Mouse (Mus musculus) MEL (cell line): ENCODE results near the gene Il6ra. TPM values are rescaled to one million over a fixed set of nuclear protein-coding genes. Genes with fewer than 3 reads are reported as not detected.

Experiments
- DNase-seq: peaks from one replicate; pipeline ENCODE4 v3.0.0; 2011; ENCODE audit warnings: low read depth, low spot score
- H3K27ac ChIP-seq: 2 replicates; pipeline ENCODE4 v1.5.1; 2012; ENCODE audit warnings: low read depth, mild to moderate bottlenecking, control low read depth, low read length, moderate library complexity; ENCODE audit not compliant: control insufficient read depth
- H3K27me3 ChIP-seq, 2 experiments: fragments of 150-350 bp in 1 of 2; sonication (generic) in 1 of 2; 2 replicates each; pipeline ENCODE4 v1.6.1; 2012; ENCODE audit warnings: low read length in 2 of 2, mild to moderate bottlenecking in 2 of 2, improper control_type of control experiment in 1 of 2, moderate library complexity in 1 of 2; ENCODE audit not compliant: insufficient read depth in 2 of 2, control insufficient read depth in 1 of 2
- H3K36me3 ChIP-seq, 2 experiments: 2 replicates each; pipeline ENCODE4 v1.6.1; 2012 to 2014; ENCODE audit warnings: low read length in 2 of 2, improper control_type of control experiment in 1 of 2, inconsistent platforms in 1 of 2, mild to moderate bottlenecking in 1 of 2; ENCODE audit not compliant: insufficient read depth in 2 of 2, control insufficient read depth in 1 of 2
- H3K4me1 ChIP-seq, 2 experiments: fragments of 150-350 bp in 1 of 2; sonication (generic) in 1 of 2; 2 replicates each; pipeline ENCODE4 v1.6.1; 2012; ENCODE audit warnings: low read length in 2 of 2, improper control_type of control experiment in 1 of 2, mild to moderate bottlenecking in 1 of 2; ENCODE audit not compliant: insufficient read depth in 2 of 2, control insufficient read depth in 1 of 2
- H3K4me3 ChIP-seq, 2 experiments: fragments of 150-350 bp in 1 of 2; sonication (generic) in 1 of 2; 2 replicates each; pipeline ENCODE4 v1.5.1; 2012; ENCODE audit warnings: low read depth in 2 of 2, low read length in 2 of 2, mild to moderate bottlenecking in 2 of 2, moderate library complexity in 2 of 2, control low read depth in 1 of 2, improper control_type of control experiment in 1 of 2; ENCODE audit not compliant: control insufficient read depth in 1 of 2, insufficient read depth in 1 of 2
- H3K79me2 ChIP-seq: 2 replicates; pipeline ENCODE4 v1.6.1; 2012; ENCODE audit warnings: mild to moderate bottlenecking, low read length, moderate library complexity; ENCODE audit not compliant: control insufficient read depth, poor library complexity, insufficient read depth
- H3K9ac ChIP-seq: 2 replicates; pipeline ENCODE4 v1.6.1; 2012; ENCODE audit warnings: low read depth, mild to moderate bottlenecking, control low read depth, low read length, moderate library complexity; ENCODE audit not compliant: control insufficient read depth, poor library complexity, severe bottlenecking
- H3K9me3 ChIP-seq: fragments of 150-350 bp; sonication (generic); replicated peaks from 2 replicates; pipeline ENCODE4 v1.6.1; 2012; ENCODE audit warnings: mild to moderate bottlenecking, low read length, improper control_type of control experiment, moderate library complexity; ENCODE audit not compliant: insufficient read depth
- CHD1 ChIP-seq: IDR thresholded peaks from 2 replicates; pipeline ENCODE4 v1.6.1; 2012; ENCODE audit warnings: low read depth, mild to moderate bottlenecking, inconsistent platforms, low read length, improper control_type of control experiment
- CHD2 ChIP-seq: IDR thresholded peaks from 2 replicates; pipeline ENCODE4 v1.6.1; 2011; ENCODE audit warnings: low read length, improper control_type of control experiment
- CTCF ChIP-seq, 3 experiments: IDR thresholded peaks in 2 of 3; conservative IDR thresholded peaks in 1 of 3; 2 replicates each; pipeline ENCODE4 v1.5.1; 2011 to 2012; ENCODE audit warnings: low read length in 3 of 3, low read depth in 2 of 3, mild to moderate bottlenecking in 2 of 3, improper control_type of control experiment in 1 of 3, inconsistent platforms in 1 of 3, mixed read lengths in 1 of 3, moderate library complexity in 1 of 3; ENCODE audit not compliant: control insufficient read depth in 1 of 3, insufficient read depth in 1 of 3, poor library complexity in 1 of 3, severe bottlenecking in 1 of 3
- EP300 ChIP-seq, 2 experiments: IDR thresholded peaks; 2 replicates each; pipeline ENCODE4 v1.6.1; 2011; ENCODE audit warnings: improper control_type of control experiment in 2 of 2, low read length in 2 of 2, low read depth in 1 of 2, mild to moderate bottlenecking in 1 of 2
- ETS1 ChIP-seq: IDR thresholded peaks from 2 replicates; pipeline ENCODE4 v1.6.1; 2012; ENCODE audit warnings: low read depth, mild to moderate bottlenecking, inconsistent platforms, low read length, improper control_type of control experiment, moderate library complexity
- GABPA ChIP-seq: IDR thresholded peaks from 2 replicates; pipeline ENCODE4 v1.6.1; 2012; ENCODE audit warnings: low read depth, mild to moderate bottlenecking, inconsistent platforms, low read length, improper control_type of control experiment, moderate library complexity
- GATA1 ChIP-seq: IDR thresholded peaks from 2 replicates; pipeline ENCODE4 v1.6.1; 2011; ENCODE audit warnings: low read depth, low read length, improper control_type of control experiment
- HCFC1 ChIP-seq: IDR thresholded peaks from 2 replicates; pipeline ENCODE4 v1.6.1; 2012; ENCODE audit warnings: low read depth, mild to moderate bottlenecking, inconsistent platforms, low read length, improper control_type of control experiment, moderate library complexity
- MAX ChIP-seq: IDR thresholded peaks from 2 replicates; pipeline ENCODE4 v1.6.1; 2011; ENCODE audit warnings: low read length, improper control_type of control experiment
- MAZ ChIP-seq: IDR thresholded peaks from 2 replicates; pipeline ENCODE4 v1.6.1; 2012; ENCODE audit warnings: low read depth, mild to moderate bottlenecking, inconsistent platforms, low read length, improper control_type of control experiment
- MXI1 ChIP-seq: IDR thresholded peaks from 2 replicates; pipeline ENCODE4 v1.6.1; 2011; ENCODE audit warnings: mild to moderate bottlenecking, low read depth, low read length, improper control_type of control experiment
- NELFE ChIP-seq: IDR thresholded peaks from 2 replicates; pipeline ENCODE4 v1.6.1; 2011; ENCODE audit warnings: low read depth, low read length, improper control_type of control experiment
- RAD21 ChIP-seq: IDR thresholded peaks from 2 replicates; pipeline ENCODE4 v1.6.1; 2011; ENCODE audit warnings: mild to moderate bottlenecking, low read depth, low read length, improper control_type of control experiment
- RCOR1 ChIP-seq: IDR thresholded peaks from 2 replicates; pipeline ENCODE4 v1.6.1; 2012; ENCODE audit warnings: low read depth, mild to moderate bottlenecking, inconsistent platforms, low read length, improper control_type of control experiment
- SIN3A ChIP-seq: IDR thresholded peaks from 2 replicates; pipeline ENCODE4 v1.6.1; 2012; ENCODE audit warnings: low read length, improper control_type of control experiment, inconsistent platforms
- TBP ChIP-seq: IDR thresholded peaks from 2 replicates; pipeline ENCODE4 v1.8.0; 2011; ENCODE audit warnings: low read depth, low read length, improper control_type of control experiment
- USF1 ChIP-seq: IDR thresholded peaks from 2 replicates; pipeline ENCODE4 v1.6.1; 2014; ENCODE audit warnings: low read depth, mild to moderate bottlenecking, inconsistent platforms, low read length, improper control_type of control experiment, moderate library complexity
- USF2 ChIP-seq, 2 experiments: IDR thresholded peaks; 2 replicates each; pipeline ENCODE4 v1.6.1; 2011 to 2012; ENCODE audit warnings: improper control_type of control experiment in 2 of 2, low read length in 2 of 2, borderline replicate concordance in 1 of 2, inconsistent platforms in 1 of 2, low read depth in 1 of 2, mild to moderate bottlenecking in 1 of 2; ENCODE audit not compliant: insufficient read depth in 1 of 2
- ZC3H11A ChIP-seq: IDR thresholded peaks from 2 replicates; pipeline ENCODE4 v1.6.1; 2012; ENCODE audit warnings: low read depth, mild to moderate bottlenecking, inconsistent platforms, low read length, improper control_type of control experiment
- ZKSCAN1 ChIP-seq: IDR thresholded peaks from 2 replicates; pipeline ENCODE4 v1.6.1; 2012; ENCODE audit warnings: low read depth, mild to moderate bottlenecking, inconsistent platforms, low read length, improper control_type of control experiment, moderate library complexity
- ZNF384 ChIP-seq: IDR thresholded peaks from 2 replicates; pipeline ENCODE4 v1.6.1; 2012; ENCODE audit warnings: low read depth, mild to moderate bottlenecking, inconsistent platforms, low read length, improper control_type of control experiment
- polyA plus RNA-seq, 2 experiments: library from polyadenylated mRNA; stranded (reverse) in 1 of 2; unstranded in 1 of 2; fragments of >175 nt in 1 of 2; fragments of >200 nt in 1 of 2; gene quantifications; 2 replicates each; pipeline versions ENCODE4 v1.2.1 to v1.2.4; 2012; ENCODE audit warnings: low replicate concordance in 2 of 2, low read depth in 1 of 2; ENCODE audit not compliant: insufficient read length in 2 of 2, insufficient read depth in 1 of 2, missing spikeins in 1 of 2
- total RNA-seq: library from RNA; depleted of rRNA; stranded (reverse); fragments of 300-350 nt; gene quantifications from 2 replicates; pipeline ENCODE4 v1.2.3, GENCODE M21; 2012

Il6ra gene
- total and polyA plus RNA-seq, 3 experiments: 0.15 to 3.4 TPM; not detected in 1

- Histone ChIP-seq H3K4me1 (peaks cover 11 to 39% of the 10 kb centered on the region in 2 experiments), H3K9me3 (no peaks in the 10 kb centered on the region), H3K36me3 (peaks cover 0 to 35% of the 10 kb centered on the region in 2 experiments; a peak in 2 of 4 replicates), H3K27ac (no peak overlapping the region), H3K4me3 (no peak overlapping the region), H3K27me3 (no peaks in the 10 kb centered on the region), H3K79me2 (no peaks in the 10 kb centered on the region), H3K9ac (no peak overlapping the region)
- TF ChIP-seq RAD21: no peak
- no peak for TF ChIP-seq RCOR1
- DNase-seq: no peak
Measured at GRCm38 (mm10) chr3:89867651-89868050, 45.3 kb downstream of the Il6ra start.

GRCm38 (mm10) chr3:89865764-89866163, 47.2 kb downstream of the Il6ra start:
- no peak overlapping the region for H3K27ac ChIP-seq

GRCm38 (mm10) chr3:89865020-89865419, 48.0 kb downstream of the Il6ra start:
- Histone ChIP-seq H3K36me3 (peaks cover 0 to 11% of the 10 kb centered on the region in 2 experiments; a peak in 2 of 4 replicates), H3K27ac (no peak overlapping the region), H3K4me1 (peaks cover 1 to 14% of the 10 kb centered on the region in 2 experiments)
- DNase-seq: no peak
- TF ChIP-seq USF2 (IDR thresholded peaks at IDR 0.05; ENCODE audit: borderline replicate concordance in 1 of 2, insufficient read depth in 1 of 2, low read depth in 1 of 2, low read length in 2 of 2) (no peak), TBP (no peak), ETS1 (no peak), CTCF (IDR thresholded peaks at IDR 0.05 in 2 of 3, conservative IDR thresholded peaks at IDR 0.05 in 1 of 3; ENCODE audit: control insufficient read depth in 1 of 3, insufficient read depth in 1 of 3, low read depth in 2 of 3, low read length in 3 of 3, poor library complexity in 1 of 3, severe bottlenecking in 1 of 3) (no peak), ZC3H11A (no peak), MAX (no peak), ZKSCAN1 (no peak), NELFE (no peak), CHD1 (no peak), RAD21 (no peak), GATA1 (no peak), MAZ (no peak), GABPA (no peak), MXI1 (no peak), HCFC1 (no peak), CHD2 (no peak), ZNF384 (no peak), EP300 (IDR thresholded peaks at IDR 0.05; ENCODE audit: low read depth in 1 of 2, low read length in 2 of 2) (no peak), USF1 (no peak), SIN3A (no peak)
- TF ChIP-seq, all 39 proteins: peak for 0
- no peak overlapping the region for H3K9ac ChIP-seq
- no peaks in the 10 kb centered on the region for H3K27me3 ChIP-seq
- H3K79me2 ChIP-seq: no peaks in the 10 kb centered on the region
- H3K9me3 ChIP-seq: no peaks in the 10 kb centered on the region
- H3K4me3 ChIP-seq: no peak overlapping the region

More at GRCm38 (mm10) chr3:89865764-89866163, 47.2 kb downstream of the Il6ra start:
- Histone ChIP-seq H3K79me2 (no peaks in the 10 kb centered on the region), H3K9me3 (no peaks in the 10 kb centered on the region), H3K27me3 (no peaks in the 10 kb centered on the region), H3K4me3 (no peak overlapping the region), H3K4me1 (peaks cover 4 to 21% of the 10 kb centered on the region in 2 experiments), H3K36me3 (peaks cover 0 to 18% of the 10 kb centered on the region in 2 experiments; a peak in 2 of 4 replicates), H3K9ac (no peak overlapping the region)
- TF ChIP-seq SIN3A (no peak), USF1 (no peak)
- DNase-seq: no peak
